Mouse (Mus musculus) CH12.LX (cell line): ENCODE results near the gene Smyd3. TPM values are rescaled to one million over a fixed set of nuclear protein-coding genes. Genes with fewer than 3 reads are reported as not detected.

ENCODE experiments used
- DNase-seq: peaks from one replicate; pipeline ENCODE4 v3.0.0-alpha.2; 2013; ENCODE audit errors: extremely low read depth
- H3K27ac ChIP-seq: 2 replicates; pipeline ENCODE4 v1.5.1; 2012; ENCODE audit warnings: low read depth, mild to moderate bottlenecking, control low read depth, moderate library complexity; ENCODE audit not compliant: insufficient read depth
- H3K27me3 ChIP-seq: replicated peaks from 2 replicates; pipeline ENCODE3; 2012; ENCODE audit warnings: inconsistent platforms
- H3K36me3 ChIP-seq, 2 experiments: replicated peaks in 1 of 2; 2 replicates each; pipeline versions ENCODE3 to v1.6.1; 2012; ENCODE audit warnings: inconsistent platforms in 1 of 2, low read length in 1 of 2, mild to moderate bottlenecking in 1 of 2, mixed read lengths in 1 of 2, moderate library complexity in 1 of 2; ENCODE audit not compliant: control insufficient read depth in 1 of 2, insufficient read depth in 1 of 2
- H3K4me1 ChIP-seq, 2 experiments: 2 replicates each; pipeline ENCODE4 v1.6.1; 2012; ENCODE audit warnings: inconsistent platforms in 1 of 2, moderate library complexity in 1 of 2; ENCODE audit not compliant: insufficient read depth in 2 of 2, control insufficient read depth in 1 of 2
- H3K4me2 ChIP-seq: 2 replicates; pipeline ENCODE4 v1.6.1; 2012; ENCODE audit warnings: low read depth, mild to moderate bottlenecking, control low read depth; ENCODE audit not compliant: poor library complexity, insufficient read depth, severe bottlenecking
- H3K4me3 ChIP-seq, 3 experiments: fragments of 150-350 bp in 1 of 3; sonication (generic) in 1 of 3; replicated peaks in 1 of 3; 2 replicates each; pipeline versions ENCODE3 to v1.5.1; 2011 to 2012; ENCODE audit warnings: low read depth in 2 of 3, low read length in 2 of 3, mild to moderate bottlenecking in 2 of 3, moderate library complexity in 2 of 3, control low read depth in 1 of 3, improper control_type of control experiment in 1 of 3, inconsistent platforms in 1 of 3, mixed read lengths in 1 of 3; ENCODE audit not compliant: poor library complexity in 1 of 3
- H3K79me2 ChIP-seq: replicated peaks from 2 replicates; pipeline ENCODE4 v1.6.1; 2012; ENCODE audit warnings: mild to moderate bottlenecking, moderate library complexity; ENCODE audit not compliant: control insufficient read depth, poor library complexity, insufficient read depth, severe bottlenecking; ENCODE audit errors: extremely low read depth
- H3K9ac ChIP-seq: 2 replicates; pipeline ENCODE4 v1.6.1; 2012; ENCODE audit warnings: low read depth, mild to moderate bottlenecking, control low read depth, moderate library complexity; ENCODE audit not compliant: insufficient read depth
- H3K9me3 ChIP-seq: replicated peaks from 2 replicates; pipeline ENCODE3; 2012; ENCODE audit warnings: low read length, inconsistent platforms, mixed read lengths
- E2F4 ChIP-seq: IDR thresholded peaks from 2 replicates; pipeline ENCODE4 v1.6.1; 2011; ENCODE audit warnings: low read depth, low read length, improper control_type of control experiment; ENCODE audit not compliant: insufficient replicate concordance
- EP300 ChIP-seq: IDR thresholded peaks from 2 replicates; pipeline ENCODE4 v1.6.1; 2011; ENCODE audit warnings: low read length, improper control_type of control experiment
- HCFC1 ChIP-seq: IDR thresholded peaks from 2 replicates; pipeline ENCODE4 v1.6.1; 2012; ENCODE audit warnings: low read depth, mild to moderate bottlenecking, inconsistent platforms, low read length, improper control_type of control experiment
- JUN ChIP-seq: IDR thresholded peaks from 2 replicates; pipeline ENCODE4 v1.6.1; 2011; ENCODE audit warnings: low read depth, mild to moderate bottlenecking, low read length, improper control_type of control experiment, moderate library complexity; ENCODE audit not compliant: insufficient read depth
- JUND ChIP-seq: conservative IDR thresholded peaks from 2 replicates; pipeline ENCODE4 v1.6.1; 2011; ENCODE audit warnings: low read depth, low read length, improper control_type of control experiment
- KAT2A ChIP-seq: IDR thresholded peaks from 2 replicates; pipeline ENCODE4 v1.6.1; 2012; ENCODE audit warnings: low read length, improper control_type of control experiment, inconsistent platforms; ENCODE audit not compliant: insufficient replicate concordance
- MAFK ChIP-seq: IDR thresholded peaks from 2 replicates; pipeline ENCODE4 v1.6.1; 2011; ENCODE audit warnings: low read length, improper control_type of control experiment; ENCODE audit not compliant: insufficient replicate concordance
- NRF1 ChIP-seq: IDR thresholded peaks from 2 replicates; pipeline ENCODE4 v1.6.1; 2014; ENCODE audit warnings: low read depth, mild to moderate bottlenecking, inconsistent platforms, low read length, improper control_type of control experiment, moderate library complexity
- TBP ChIP-seq: conservative IDR thresholded peaks from 2 replicates; pipeline ENCODE4 v1.6.1; 2011; ENCODE audit warnings: low read depth, low read length, improper control_type of control experiment
- UBTF ChIP-seq: IDR thresholded peaks from 2 replicates; pipeline ENCODE4 v1.6.1; 2012; ENCODE audit warnings: low read depth, mild to moderate bottlenecking, inconsistent platforms, low read length, improper control_type of control experiment, moderate library complexity
- USF2 ChIP-seq: conservative IDR thresholded peaks from 2 replicates; pipeline ENCODE4 v1.6.1; 2011; ENCODE audit warnings: low read depth, low read length, improper control_type of control experiment
- ZC3H11A ChIP-seq: IDR thresholded peaks from 2 replicates; pipeline ENCODE4 v1.6.1; 2012; ENCODE audit warnings: low read depth, mild to moderate bottlenecking, inconsistent platforms, low read length, improper control_type of control experiment
- ZKSCAN1 ChIP-seq: IDR thresholded peaks from 2 replicates; pipeline ENCODE4 v1.6.1; 2012; ENCODE audit warnings: low read depth, inconsistent platforms, low read length, improper control_type of control experiment, borderline replicate concordance
- dilution Hi-C: fragments of 300-500 bp; cut with MboI; formaldehyde crosslinking; loops from 2 replicates; pipeline ENCODE4 v1.14.3; 2020; ENCODE audit warnings: low sequenced_read_pairs; ENCODE audit not compliant: extremely low pct_unique_long_range_greater_than_20kb, extremely low pct_ligation_motif_present
- in situ Hi-C: fragments of 300-500 bp; cut with MboI; formaldehyde crosslinking; loops from 3 replicates; pipeline ENCODE4 v1.14.3; 2019; ENCODE audit warnings: low sequenced_read_pairs, low pct_ligation_motif_present, low pct_unique_long_range_greater_than_20kb, mixed read lengths
- polyA plus RNA-seq: library from polyadenylated mRNA; unstranded; fragments of >175 nt; gene quantifications from 2 replicates; pipeline ENCODE4 v1.2.1, GENCODE M21; 2012; ENCODE audit warnings: low read depth; ENCODE audit not compliant: insufficient read length
- total RNA-seq, 2 experiments: library from RNA; depleted of rRNA; stranded (reverse); fragments of 300-350 nt in 1 of 2; fragments of >200 nt in 1 of 2; gene quantifications; 2 replicates each; pipeline ENCODE4 v1.2.3; 2012 to 2014

Smyd3 gene
- total and polyA plus RNA-seq, 3 experiments = 11.4 to 12.5 (median 11.8) TPM

DNA sequence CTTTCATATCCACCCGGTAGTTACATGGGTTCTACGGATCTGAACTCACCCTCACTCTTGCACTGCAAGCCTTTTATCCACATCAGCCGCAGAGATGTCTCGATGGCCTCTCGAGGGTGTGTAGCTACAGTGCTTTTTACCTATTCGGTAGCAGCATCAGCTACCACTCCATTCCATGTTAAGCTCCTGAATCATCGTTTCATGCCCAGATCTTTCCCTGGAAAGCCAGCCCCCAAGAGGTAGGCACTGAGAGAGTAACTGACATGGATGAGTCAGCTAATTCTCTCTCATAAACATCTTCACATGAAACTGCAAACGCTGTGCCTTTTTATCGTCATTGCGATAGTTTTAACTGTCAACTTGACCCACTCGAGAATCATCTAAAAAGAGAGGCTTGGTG is 143.9 kb downstream of the Smyd3 start:
- dilution Hi-C loops (no loop called here), in situ Hi-C loops (no loop called here)
- H3K27ac ChIP-seq = no peak overlapping the region
- DNase-seq = no peak
- no peak overlapping the region for H3K4me3 ChIP-seq
- no peaks in the 10 kb centered on the region for H3K27me3 ChIP-seq
- H3K36me3 ChIP-seq = peaks cover 0 to 8% of the 10 kb centered on the region in 2 experiments
- H3K4me2 ChIP-seq = no peak overlapping the region
- H3K4me1 ChIP-seq = no peaks in the 10 kb centered on the region
- H3K9me3 ChIP-seq = peaks cover 8% of the 10 kb centered on the region
- H3K9ac ChIP-seq = no peak overlapping the region
- TF ChIP-seq HCFC1 (no peak), E2F4 (no peak), NRF1 (no peak), MAFK (no peak), TBP (no peak), ZC3H11A (no peak), KAT2A (no peak), JUND (no peak)
- no peaks in the 10 kb centered on the region for H3K79me2 ChIP-seq

DNA sequence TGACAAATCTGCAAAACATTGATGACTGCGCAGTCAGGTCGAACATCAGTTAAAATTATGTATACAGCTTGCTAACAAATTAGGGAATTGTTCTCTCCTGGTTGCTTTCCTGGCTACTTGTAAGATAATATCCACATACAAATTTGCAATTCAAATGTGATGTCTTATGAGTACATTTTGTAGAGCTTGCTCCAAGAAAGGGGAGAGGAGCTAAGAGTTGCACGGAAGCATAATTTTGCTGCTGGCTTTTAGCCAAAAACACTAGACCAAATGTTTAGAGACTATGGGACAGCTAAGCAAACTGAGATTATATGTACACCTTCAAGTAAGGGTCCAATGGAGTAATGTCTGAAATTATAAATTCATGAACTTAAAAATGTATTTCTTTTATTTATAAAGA is 146.7 kb downstream of the Smyd3 start:
- H3K36me3 ChIP-seq = peaks cover 0 to 10% of the 10 kb centered on the region in 2 experiments
- dilution Hi-C loops = no loop called here
- H3K9me3 ChIP-seq = peaks cover 8% of the 10 kb centered on the region
- in situ Hi-C loops = no loop called here
- H3K79me2 ChIP-seq = no peaks in the 10 kb centered on the region
- no peak overlapping the region for H3K27ac ChIP-seq
- H3K4me3 ChIP-seq = no peak overlapping the region
- no peaks in the 10 kb centered on the region for H3K4me1 ChIP-seq
- no peak overlapping the region for H3K9ac ChIP-seq
- H3K27me3 ChIP-seq = no peaks in the 10 kb centered on the region
- TF ChIP-seq NRF1 = no peak
- no peak for TF ChIP-seq ZKSCAN1
- no peak for TF ChIP-seq EP300
- no peak for TF ChIP-seq USF2
- no peak for TF ChIP-seq UBTF
- no peak for TF ChIP-seq HCFC1
- TF ChIP-seq ZC3H11A = no peak
- no peak for TF ChIP-seq JUN
- no peak overlapping the region for H3K4me2 ChIP-seq
- DNase-seq = no peak
